Mouse (Mus musculus) ES-E14 (cell line): ENCODE results near the gene Fbln1. TPM values are rescaled to one million over a fixed set of nuclear protein-coding genes. Genes with fewer than 3 reads are reported as not detected.

ENCODE experiments used
- DNase-seq: peaks from one replicate; pipeline ENCODE4 v3.0.0-alpha.2; 2013; ENCODE audit warnings: low read depth, low spot score
- H3K27ac ChIP-seq: 2 replicates; pipeline ENCODE4 v1.5.1; 2012; ENCODE audit warnings: low read depth, mild to moderate bottlenecking, low read length, moderate library complexity, mixed read lengths; ENCODE audit not compliant: poor library complexity, insufficient read depth, severe bottlenecking
- H3K36me3 ChIP-seq: 2 replicates; pipeline ENCODE4 v1.6.1; 2012; ENCODE audit warnings: mild to moderate bottlenecking, low read length, moderate library complexity, mixed read lengths; ENCODE audit not compliant: control insufficient read depth, poor library complexity, insufficient read depth, severe bottlenecking
- H3K4me1 ChIP-seq, 2 experiments: fragments of 150-350 bp in 1 of 2; sonication (generic) in 1 of 2; 2 replicates each; pipeline ENCODE4 v1.6.1; 2012; ENCODE audit warnings: low read length in 2 of 2, mild to moderate bottlenecking in 1 of 2, mixed read lengths in 1 of 2; ENCODE audit not compliant: control insufficient read depth in 2 of 2, insufficient read depth in 2 of 2, poor library complexity in 1 of 2
- H3K4me3 ChIP-seq, 2 experiments: fragments of 150-350 bp in 1 of 2; sonication (generic) in 1 of 2; 2 replicates each; pipeline ENCODE4 v1.5.1; 2012; ENCODE audit warnings: low read length in 2 of 2, low read depth in 1 of 2, mild to moderate bottlenecking in 1 of 2, mixed read lengths in 1 of 2; ENCODE audit not compliant: insufficient read depth in 1 of 2, poor library complexity in 1 of 2, severe bottlenecking in 1 of 2
- H3K9ac ChIP-seq: 2 replicates; pipeline ENCODE4 v1.6.1; 2012; ENCODE audit warnings: low read depth, mild to moderate bottlenecking, low read length, mixed read lengths; ENCODE audit not compliant: poor library complexity, insufficient read depth, severe bottlenecking
- H3K9me3 ChIP-seq: fragments of 150-350 bp; sonication (generic); 2 replicates; pipeline ENCODE4 v1.6.1; 2012; ENCODE audit warnings: low read depth, mild to moderate bottlenecking, low read length; ENCODE audit not compliant: control insufficient read depth, insufficient read depth
- CHD2 ChIP-seq: IDR thresholded peaks from 2 replicates; pipeline ENCODE4 v1.6.1; 2014; ENCODE audit warnings: mild to moderate bottlenecking, low read depth, low read length, inconsistent platforms
- HCFC1 ChIP-seq: IDR thresholded peaks from 2 replicates; pipeline ENCODE4 v1.6.1; 2012; ENCODE audit warnings: low read length, inconsistent platforms, borderline replicate concordance; ENCODE audit not compliant: insufficient read depth
- MAFK ChIP-seq: IDR thresholded peaks from 2 replicates; pipeline ENCODE4 v1.6.1; 2014; ENCODE audit warnings: mild to moderate bottlenecking, low read depth, low read length, inconsistent platforms; ENCODE audit not compliant: insufficient read depth
- ZC3H11A ChIP-seq: IDR thresholded peaks from 2 replicates; pipeline ENCODE4 v1.6.1; 2012; ENCODE audit warnings: low read depth, mild to moderate bottlenecking, inconsistent platforms, low read length, borderline replicate concordance
- ZNF384 ChIP-seq: IDR thresholded peaks from 2 replicates; pipeline ENCODE4 v1.6.1; 2012; ENCODE audit warnings: low read depth, low read length, inconsistent platforms
- in situ Hi-C, 2 experiments: fragments of 600-800 bp; cut with MboI; formaldehyde crosslinking; loops; one replicate each; pipeline ENCODE4 v1.15.1; 2025; ENCODE audit warnings: low sequenced_read_pairs in 2 of 2, inconsistent platforms in 1 of 2; ENCODE audit not compliant: unreplicated experiment in 2 of 2
- total RNA-seq: library from RNA; depleted of rRNA; stranded (reverse); fragments of 300-350 nt; gene quantifications from 2 replicates; pipeline ENCODE4 v1.2.3, GENCODE M21; 2012

Fbln1 gene
- total RNA-seq, 1 experiment, result 99.6 TPM

DNA sequence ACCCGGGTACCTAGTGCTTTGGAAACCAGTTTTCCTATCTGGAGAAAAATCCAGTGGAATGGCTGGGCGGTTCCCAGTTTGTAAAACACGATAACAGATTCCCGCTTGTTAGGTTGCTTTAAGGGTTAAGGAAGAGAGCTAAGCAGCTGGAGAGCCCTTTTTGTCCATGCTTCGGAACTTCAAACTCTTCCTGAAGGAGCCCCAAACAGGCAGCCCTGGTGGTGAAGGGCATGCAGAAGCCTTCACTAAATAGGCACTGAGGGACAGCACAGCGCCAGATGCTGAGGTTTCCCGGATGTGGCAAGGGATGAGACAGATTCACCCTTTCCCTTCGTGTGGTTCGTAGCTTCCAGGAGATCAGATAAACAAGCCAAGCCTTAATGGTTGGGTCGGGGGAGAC is 2.6 kb downstream of the Fbln1 start:
- TF ChIP-seq ZNF384 (no peak), CHD2 (no peak), MAFK (no peak), HCFC1 (no peak), ZC3H11A (no peak)
- in situ Hi-C loops, result no loop called here
- Histone ChIP-seq H3K4me1 (peaks cover 9 to 34% of the 10 kb centered on the region in 2 experiments; a peak in 3 of 4 replicates), H3K36me3 (no peaks in the 10 kb centered on the region), H3K9ac (peak overlapping the region; percentile 8; the same call in 1 of the 2 replicates), H3K4me3 (peak overlapping the region in 1 of 2 experiments; percentile 17; a peak in 1 of 4 replicates), H3K9me3 (no peaks in the 10 kb centered on the region), H3K27ac (no peak overlapping the region; the same call in 1 of the 2 replicates)
- no peak for DNase-seq

DNA sequence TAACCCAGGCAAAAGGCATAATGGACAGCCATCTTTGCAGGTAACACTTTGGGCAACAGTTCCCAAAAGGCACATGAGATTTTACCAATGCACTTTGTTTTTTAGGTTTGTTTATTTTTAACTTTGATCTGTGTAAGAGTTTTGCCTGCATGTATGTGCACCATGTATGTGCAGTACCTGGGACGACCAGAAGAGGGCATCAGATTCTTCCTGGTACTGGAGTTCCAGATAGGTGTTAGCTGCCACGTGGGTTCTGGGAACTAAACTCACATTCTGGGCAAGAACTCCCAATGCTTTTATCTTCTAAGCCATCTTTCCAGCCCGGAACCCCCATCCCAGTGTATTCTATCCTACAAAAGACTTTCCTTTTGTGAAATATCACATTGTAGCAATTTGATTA is 3.6 kb downstream of the Fbln1 start:
- Histone ChIP-seq H3K4me1 (peaks cover 9 to 34% of the 10 kb centered on the region in 2 experiments; a peak in 3 of 4 replicates), H3K27ac (no peak overlapping the region), H3K9me3 (no peaks in the 10 kb centered on the region), H3K4me3 (no peak overlapping the region), H3K36me3 (no peaks in the 10 kb centered on the region), H3K9ac (no peak overlapping the region)
- in situ Hi-C loops, result no loop called here
- no peak for DNase-seq
- TF ChIP-seq CHD2 (no peak), HCFC1 (no peak), ZNF384 (no peak), ZC3H11A (no peak), MAFK (no peak)

DNA sequence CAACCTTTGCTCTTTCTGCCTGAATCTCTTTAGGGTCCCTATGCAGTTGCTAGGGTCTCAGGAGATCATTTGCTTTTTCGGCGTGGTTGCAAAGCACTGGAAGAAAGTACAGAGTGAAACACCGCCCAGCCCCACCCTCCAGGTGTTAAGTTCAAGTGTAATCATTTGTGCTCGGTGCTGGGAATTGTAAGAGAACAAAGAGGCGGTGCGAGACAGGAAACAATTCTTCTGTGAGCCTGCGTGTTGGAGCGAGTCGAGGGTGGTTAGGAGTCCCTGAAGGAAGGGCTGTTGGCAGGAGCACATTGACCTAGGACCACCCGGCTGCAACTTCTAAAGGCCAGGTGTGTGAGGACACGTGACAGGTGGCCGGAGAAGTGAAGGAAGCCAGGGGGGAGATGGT is 4.9 kb downstream of the Fbln1 start:
- no peak for TF ChIP-seq ZNF384
- no peak for TF ChIP-seq HCFC1
- no peak for TF ChIP-seq MAFK
- no peak for TF ChIP-seq ZC3H11A
- no peak for TF ChIP-seq CHD2
- Histone ChIP-seq H3K4me1 (peaks cover 7 to 29% of the 10 kb centered on the region in 2 experiments; a peak in 3 of 4 replicates), H3K36me3 (no peaks in the 10 kb centered on the region), H3K9me3 (no peaks in the 10 kb centered on the region), H3K9ac (peak overlapping the region; percentile 75), H3K4me3 (peak overlapping the region; percentile 58 to 76), H3K27ac (no peak overlapping the region)
- in situ Hi-C loops, result no loop called here
- DNase-seq, result no peak

DNA sequence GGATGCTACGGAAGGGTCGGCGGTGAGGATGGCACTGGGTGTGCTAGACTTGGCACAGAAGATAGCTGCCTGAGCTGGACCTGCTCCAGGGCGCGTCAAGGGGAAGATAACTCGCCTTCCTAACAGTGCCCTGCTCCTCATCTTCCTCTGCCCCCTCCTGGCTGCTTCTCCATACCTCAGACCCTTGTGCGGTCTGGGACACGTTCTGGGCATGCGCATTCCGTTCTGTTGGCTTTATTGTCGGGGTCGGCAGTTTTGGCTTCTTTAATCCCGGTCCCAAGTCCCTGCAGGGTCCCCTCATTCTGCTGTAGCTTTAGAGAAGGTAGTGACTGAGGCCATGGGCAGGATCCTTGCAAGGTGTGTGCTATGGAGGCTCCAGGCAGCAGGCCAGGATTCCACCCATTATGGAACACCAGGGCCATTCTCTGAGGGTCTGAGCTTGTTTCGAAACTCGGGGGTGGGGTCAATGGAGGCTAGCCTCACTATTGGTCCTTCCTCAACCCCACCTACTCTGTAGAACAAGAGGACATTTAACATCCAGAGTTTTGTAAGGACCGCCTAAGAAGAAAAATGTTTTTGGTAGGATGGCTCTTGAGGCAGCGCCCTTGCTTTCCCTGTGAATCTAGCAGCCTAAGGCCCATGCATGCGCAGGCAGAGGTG is 5.5 kb downstream of the Fbln1 start:
- 0 out of 2 replicates have a peak overlapping the region, but pooled peaks have one; percentile 37 for H3K27ac ChIP-seq
- no peaks in the 10 kb centered on the region for H3K9me3 ChIP-seq
- no peak for DNase-seq
- no peaks in the 10 kb centered on the region for H3K36me3 ChIP-seq
- in situ Hi-C loops, result no loop called here
- peaks cover 7 to 29% of the 10 kb centered on the region in 2 experiments; a peak in 3 of 4 replicates for H3K4me1 ChIP-seq
- peak overlapping the region; percentile 58 to 76 for H3K4me3 ChIP-seq
- H3K9ac ChIP-seq, result peak overlapping the region; percentile 75
- TF ChIP-seq ZNF384, result no peak
- no peak for TF ChIP-seq CHD2
- no peak for TF ChIP-seq ZC3H11A
- no peak for TF ChIP-seq MAFK
- no peak for TF ChIP-seq HCFC1
